Mouse (Mus musculus): Measurements from ENCODE around the gene Itpripl2.

The Itpripl2 gene

DNA sequence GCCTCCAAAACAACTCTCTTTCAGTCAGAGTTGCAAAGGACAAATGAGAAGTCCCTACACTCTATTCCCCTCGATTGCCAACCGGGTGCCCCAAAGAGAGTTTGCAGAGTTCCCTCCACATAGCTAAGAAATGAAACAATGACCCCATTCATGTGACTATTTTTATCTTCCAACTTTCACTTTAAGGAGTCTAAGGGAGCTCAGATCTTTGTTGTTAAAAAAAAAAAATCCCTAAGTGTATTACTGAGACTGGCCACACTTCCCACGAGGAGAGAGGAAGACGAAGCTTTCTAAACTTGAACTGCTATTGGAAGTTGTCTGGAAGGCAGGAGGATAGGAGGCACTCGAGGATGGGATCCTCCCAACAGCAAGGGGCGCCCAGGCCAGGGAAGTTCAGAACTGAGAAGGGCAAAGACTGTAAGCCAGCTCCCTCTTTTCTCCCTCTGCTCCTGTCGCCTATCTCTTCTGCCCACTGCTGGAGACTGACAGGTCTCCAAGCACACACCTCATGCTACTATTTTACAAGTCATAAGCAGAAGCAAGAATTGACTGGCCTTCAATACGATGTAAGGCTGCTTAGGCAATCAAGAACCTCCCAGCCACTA is 3.6 kb downstream of the Itpripl2 start:
- DNase-seq (ENCODE audit: extremely low read depth, low read depth), result no peak

DNA sequence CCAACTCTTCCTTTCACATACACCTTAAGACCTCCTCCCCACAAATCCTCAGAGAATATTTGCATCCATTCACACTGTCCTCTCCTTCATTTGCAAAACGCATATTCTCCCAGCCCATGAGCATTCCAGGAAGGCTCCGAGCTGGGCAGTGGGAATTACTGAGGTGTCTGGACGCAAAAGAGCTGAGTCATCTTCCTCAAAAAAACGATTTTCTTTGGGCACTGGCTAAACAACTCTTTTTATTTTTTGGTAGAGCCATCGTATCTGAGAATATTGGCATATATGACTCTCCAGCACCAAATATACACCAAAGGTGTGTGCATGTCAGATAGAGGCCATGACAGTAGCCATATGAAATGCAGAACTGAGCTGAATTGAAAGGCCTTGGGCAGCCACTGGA is 4.9 kb downstream of the Itpripl2 start:
- no peak for DNase-seq (ENCODE audit: extremely low read depth, low read depth)

DNA sequence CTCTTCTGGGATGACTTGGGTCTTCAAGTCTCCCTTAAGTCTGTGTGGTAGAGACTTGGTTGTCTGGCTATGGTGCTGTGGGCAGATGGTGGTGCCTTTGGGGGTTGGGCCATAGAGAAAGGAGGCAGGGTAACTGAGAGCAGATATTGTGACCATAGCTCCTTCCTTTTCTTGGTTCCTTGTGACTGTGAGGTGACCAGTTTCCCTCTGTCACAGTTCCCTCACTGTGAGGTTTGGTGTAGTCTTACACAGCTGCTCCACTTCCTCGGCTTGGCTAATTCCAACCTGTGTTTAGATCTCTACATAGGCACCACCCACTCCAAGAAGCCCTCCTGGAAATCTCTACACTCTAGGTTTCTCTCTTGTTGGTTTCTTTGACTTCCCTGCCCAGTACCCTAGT is 7.8 kb downstream of the Itpripl2 start:
- no peak for DNase-seq (ENCODE audit: extremely low read depth, low read depth)

DNA sequence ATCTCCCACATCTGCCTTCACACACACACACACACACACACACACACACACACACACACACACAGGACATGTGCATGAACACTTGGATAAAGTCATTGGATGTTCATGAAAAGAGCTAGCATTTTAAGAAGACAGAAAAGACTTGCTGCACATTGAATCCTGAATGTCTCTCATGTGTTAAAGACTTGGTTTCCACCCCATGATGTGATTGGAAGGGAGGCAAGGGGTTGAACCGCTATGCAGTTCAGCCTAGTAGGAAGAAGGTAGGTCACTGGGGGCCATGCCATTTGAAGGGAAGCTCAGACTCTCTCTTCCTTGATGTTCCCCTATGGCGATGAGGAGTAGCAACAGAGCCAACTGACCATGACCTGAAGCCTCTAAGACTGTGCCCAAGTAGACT is 9.8 kb downstream of the Itpripl2 start:
- DNase-seq (ENCODE audit: extremely low read depth, low read depth), result no peak

DNA sequence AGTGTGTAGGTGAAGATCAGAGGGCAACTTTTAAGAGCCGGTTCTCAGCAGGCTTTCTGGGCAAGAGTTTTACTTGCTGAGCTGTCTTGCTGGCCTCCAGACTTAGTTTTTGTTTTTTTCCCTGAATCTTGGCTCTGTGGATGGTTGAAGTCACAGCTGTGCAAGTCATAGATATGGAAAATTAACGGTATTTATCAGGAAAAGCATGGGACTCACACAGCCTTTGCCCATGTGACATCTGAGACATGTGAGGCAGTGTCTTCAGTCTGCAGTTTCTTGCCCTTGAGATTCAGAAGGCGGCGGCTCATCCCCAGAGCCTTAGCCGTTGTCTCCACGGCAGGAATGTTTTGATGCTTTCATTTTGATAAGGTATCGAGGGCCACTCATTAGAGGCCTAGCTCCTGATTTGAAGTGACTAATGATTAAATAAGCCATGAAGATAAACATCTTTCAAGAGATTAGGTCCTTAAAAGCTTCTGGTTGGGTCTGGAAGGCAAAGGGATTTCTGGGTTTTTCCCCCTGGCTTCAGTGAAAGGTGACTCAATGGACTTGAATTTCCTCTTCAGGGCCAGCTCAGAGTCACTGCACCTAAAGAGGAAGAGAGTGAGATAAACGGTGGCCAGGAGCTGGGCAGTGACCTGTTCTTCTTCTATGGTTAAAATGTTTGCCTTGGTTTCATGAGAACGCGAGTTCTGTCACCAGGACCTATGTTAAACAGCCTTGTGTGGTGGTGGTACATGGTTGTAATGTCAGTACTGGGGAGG is 10.5 kb downstream of the Itpripl2 start:
- DNase-seq (ENCODE audit: extremely low read depth, low read depth), result no peak

DNA sequence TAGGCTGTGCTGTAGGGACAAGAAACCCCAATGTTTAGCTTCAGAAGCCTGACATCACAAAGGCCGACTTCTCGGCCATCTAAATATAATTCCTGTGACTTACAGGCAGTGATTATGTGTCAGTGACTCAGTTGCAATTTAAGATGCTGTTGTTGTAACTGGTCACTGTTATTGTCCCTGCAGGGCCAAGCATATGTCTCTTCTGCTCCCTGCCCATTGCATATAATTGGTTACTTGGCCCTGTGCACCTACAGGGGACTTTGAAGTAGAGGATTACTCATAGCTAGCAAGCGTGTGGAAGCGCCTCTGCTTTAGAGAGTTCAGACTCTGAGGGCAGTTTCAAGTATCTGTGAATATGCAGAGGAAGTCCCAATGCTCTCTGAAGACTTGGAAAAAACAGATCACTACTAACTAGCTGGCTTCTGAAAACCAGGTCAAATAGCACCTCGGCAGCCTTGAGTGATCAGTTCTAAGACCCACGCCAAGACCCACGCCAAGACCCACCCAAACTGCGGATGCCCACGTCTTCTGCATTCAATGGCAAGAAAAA is 11.5 kb downstream of the Itpripl2 start:
- DNase-seq (ENCODE audit: extremely low read depth, low read depth), result no peak

DNA sequence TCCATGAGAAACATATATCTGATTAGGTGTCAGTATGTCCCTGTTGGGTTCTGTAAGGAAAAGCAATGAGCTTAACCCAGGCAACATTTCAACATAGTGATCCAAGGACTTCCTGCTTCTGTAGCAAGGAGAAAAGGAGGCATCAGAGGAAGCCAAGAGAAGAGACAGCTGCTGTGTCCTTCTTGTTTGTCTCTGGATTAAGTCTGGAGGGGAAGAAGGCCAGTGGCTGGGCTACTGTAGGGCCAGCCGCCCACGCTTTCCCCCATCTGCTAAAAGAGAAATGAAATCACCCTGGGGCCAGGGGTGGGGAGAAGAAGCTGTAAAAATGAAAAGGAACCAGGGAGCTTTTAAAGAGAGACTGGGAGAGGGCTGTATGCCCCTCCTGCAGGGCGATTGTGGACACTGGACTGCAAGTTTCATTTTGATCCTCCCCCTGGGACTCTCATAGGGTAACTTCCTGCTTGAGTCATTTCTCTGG is 12.9 kb downstream of the Itpripl2 start:
- DNase-seq (ENCODE audit: extremely low read depth, low read depth), result no peak

DNA sequence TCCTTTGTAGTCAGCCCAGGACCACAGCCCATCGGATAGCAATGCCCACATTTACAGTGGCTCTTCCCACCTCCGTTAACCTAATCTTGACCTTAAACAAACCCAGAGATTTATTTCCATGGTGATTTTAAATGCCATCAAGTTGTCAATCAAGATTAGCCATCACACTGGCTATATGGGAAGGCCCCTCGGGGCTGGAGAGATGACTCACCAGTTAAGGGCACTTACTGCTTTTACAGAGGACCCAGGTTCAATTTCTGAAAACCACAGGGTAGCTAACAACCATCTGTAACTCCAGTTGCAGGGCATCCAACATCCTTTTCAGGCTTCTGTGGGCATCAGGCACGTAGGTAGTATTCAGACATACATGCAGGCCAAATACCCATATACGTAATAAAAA is 15.3 kb downstream of the Itpripl2 start:
- no peak for DNase-seq (ENCODE audit: extremely low read depth, low read depth)

DNA sequence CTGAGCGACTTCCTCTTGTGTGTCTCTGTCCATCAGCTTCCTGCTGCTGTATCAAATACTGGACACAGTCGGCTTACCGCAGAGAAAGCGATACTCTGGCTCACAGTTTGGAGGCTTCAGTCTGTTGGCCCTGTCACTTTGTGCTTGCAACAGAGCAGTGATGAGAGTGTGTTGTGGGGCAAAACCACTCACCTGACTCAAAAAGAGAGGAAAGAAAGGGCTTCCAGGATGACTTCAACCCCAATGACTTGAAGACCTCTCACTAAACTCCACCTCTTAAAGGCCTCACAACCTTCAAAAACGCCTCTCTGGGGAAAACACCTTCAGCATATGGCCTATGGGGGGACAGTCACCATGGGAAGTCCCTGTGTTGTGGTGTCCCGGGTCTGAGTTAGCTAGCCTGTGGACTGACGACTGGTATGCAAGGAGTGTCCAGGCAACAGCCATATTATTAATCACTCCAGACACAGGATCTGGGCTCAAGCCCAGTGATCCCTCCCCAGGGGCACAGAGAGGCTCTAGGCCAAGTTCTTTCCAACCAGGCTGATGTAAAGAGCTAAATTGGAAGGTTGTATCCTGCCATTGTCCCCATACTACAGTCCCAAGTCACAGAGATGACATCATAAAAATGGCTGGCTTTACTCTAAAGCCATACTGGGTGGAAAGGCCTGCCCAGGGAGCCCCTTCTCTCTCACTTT is 16.6 kb downstream of the Itpripl2 start:
- DNase-seq (ENCODE audit: extremely low read depth, low read depth), result no peak

DNA sequence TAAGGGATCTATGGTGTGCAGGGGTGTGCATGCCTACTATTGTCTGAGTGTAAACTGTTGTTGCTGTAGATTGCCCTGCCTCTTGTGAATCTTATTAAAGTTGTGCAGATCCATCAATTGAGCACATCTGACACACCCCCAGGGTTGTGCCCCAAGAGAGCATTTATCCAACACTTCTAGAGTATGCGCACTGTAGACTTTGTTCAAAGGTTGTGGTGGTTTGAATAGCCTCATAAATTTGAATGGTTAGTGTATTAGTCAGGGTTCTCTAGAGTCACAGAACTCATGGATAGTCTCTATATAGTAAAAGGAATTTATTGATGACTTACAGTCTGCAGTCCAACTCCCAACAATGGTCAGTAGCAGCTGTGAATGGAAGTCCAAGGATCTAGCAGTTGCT is 18.9 kb downstream of the Itpripl2 start:
- no peak for DNase-seq (ENCODE audit: extremely low read depth, low read depth)

DNA sequence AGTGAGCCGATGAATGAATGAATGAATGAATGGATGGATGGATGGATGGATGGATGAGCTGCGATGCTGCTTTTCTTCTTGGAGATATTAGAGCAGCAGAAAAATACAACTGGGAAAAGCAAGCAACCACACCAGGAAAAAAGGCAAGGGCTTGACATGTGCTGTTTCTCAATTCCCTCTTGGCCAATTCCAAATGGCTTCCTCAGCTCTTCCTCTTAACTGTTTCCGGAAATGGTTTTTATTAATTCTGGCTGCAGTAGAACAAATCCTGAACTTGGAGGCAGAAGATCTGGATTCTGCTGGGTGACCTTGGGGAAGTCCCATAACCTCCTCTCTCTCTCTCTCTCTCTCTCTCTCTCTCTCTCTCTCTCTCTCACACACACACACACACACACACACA is 23.7 kb downstream of the Itpripl2 start:
- no peak for DNase-seq (ENCODE audit: extremely low read depth, low read depth)

DNA sequence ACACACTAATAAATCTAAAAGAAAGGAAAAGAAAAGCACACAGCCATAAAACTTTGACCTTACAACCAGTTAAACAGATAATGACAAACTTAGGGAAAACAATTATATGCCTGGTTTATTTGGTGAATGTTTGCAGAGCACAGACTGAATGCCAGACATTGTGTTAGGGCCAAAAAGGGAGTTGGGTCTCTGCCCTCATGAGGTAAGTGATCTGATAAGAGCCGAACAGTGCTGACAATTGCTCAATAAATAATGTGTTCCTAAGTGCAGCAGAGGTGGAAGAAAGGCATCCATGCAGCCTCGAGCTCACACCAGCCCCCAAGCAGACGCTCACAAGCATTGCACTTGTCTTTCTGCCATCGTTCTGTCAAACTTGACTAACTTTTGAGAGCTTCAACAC is 27.3 kb downstream of the Itpripl2 start:
- no peak for DNase-seq (ENCODE audit: extremely low read depth, low read depth)

DNA sequence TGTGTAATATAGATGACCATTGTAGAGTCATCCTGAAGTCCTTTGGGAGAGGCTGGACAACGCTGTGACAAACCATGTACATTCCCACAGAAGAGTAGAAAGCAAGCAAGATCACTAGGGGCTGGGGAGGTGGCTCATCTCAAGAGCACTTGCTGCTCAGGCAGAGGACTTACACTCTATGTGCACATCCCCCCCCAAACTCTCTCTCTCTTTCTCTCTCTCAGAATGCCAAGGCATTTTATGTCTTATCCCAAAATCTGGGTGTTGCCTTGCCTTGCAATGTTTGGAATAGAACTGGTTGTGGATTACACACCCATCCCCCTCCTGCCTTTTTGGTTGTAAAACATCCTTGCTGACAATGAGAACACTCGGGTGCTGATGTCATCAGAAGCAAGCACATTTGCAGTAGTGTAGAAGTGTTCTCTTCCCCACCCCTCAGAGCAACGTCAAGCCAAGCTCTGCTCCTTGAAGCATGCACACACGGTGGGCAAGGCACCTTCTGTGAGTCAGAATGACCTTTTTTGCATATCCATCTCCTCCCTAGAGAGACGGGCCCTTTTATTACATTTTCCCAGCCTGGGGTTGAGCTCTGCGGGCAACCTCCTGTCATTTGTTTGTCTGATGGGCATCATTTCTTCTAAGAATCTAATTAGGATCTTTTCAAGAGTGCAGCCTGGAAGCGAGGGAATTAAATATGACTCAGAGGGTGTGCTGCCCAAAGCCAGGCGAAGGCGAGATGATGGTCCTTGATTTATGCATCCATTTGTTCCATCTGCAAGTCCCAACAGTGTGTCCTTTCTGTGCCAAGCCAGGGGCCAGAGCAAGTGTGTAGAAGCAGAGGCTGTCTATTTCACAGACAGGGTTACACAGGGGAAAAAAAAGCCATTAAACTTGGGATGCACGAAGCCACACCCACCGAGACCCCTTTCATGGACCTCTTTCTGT is 28.7 kb downstream of the Itpripl2 start:
- DNase-seq (ENCODE audit: extremely low read depth, low read depth), result no peak

DNA sequence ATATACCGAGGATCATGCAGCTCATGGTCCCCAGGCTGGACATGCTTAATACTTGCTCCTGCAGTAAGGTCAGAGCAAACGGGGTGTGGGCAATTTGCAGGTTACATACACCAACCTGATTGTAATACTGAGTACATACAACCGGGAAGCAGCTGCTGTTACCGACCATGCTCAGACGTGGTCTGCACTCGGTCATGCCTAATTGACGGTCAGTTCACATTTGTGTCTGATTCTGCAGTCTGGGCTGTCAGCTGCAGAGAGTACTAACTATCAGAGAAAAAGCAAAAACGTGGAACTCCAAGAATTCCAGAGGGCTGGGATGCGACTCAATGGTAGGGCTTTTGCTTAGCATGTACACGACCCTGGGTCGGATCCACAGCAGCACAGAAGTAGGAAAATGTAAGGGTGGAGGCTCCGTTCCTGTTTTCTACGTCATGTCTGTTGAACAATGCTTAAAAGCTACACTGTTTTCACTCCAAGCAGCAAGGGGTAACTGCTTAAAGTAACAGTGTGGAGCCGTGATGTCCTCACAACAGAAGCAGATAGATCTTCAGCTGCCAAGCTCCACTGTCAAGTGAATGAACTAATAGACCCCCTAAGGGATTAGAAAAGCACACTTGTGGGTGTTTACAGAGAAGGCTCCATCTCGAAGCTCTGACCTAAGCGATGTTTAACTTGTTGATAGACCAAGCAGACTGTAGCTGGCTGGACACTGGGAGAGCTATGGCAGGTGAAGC is 30.2 kb downstream of the Itpripl2 start:
- DNase-seq (ENCODE audit: extremely low read depth, low read depth), result no peak

DNA sequence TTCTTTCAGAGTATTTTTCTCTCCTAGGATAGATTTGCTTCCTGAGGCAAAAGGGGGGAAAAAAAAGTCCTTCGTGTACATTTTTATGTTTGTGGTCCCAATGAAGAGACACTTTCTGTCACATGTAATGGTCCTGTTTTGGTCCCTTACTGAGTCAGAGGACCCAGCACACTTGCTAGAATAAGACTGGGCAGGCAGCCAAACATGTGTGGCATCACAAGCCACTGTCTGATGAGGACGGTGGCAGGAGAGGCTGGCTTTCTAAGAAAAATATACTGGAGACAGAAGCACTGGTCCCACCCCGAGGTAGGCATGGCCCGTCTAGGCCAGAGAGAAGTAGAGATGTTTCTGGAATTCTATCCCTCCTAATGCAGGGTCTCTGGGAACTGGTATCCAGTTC is 38.1 kb downstream of the Itpripl2 start:
- DNase-seq (ENCODE audit: extremely low read depth, low read depth), result no peak

DNA sequence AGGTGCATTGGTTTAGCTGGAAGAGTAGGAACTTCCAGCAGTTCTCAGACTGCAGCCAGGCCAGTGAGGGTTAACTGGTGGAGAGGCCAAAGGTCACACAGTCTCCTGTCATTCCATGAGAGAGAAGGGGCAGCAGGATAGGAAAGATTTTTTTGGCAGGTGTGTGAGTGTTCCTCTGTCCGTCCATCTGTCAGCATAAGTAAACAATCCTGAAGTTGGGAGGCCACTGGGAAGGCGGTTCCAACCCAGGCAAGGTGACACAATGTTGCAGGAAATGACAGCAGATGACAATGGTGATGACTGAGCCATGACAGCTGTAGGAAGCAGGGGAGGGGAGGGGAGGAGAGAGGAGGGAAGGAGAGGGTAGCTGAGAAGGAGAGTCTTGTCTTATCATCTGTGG is 38.8 kb downstream of the Itpripl2 start:
- no peak for DNase-seq (ENCODE audit: extremely low read depth, low read depth)

DNA sequence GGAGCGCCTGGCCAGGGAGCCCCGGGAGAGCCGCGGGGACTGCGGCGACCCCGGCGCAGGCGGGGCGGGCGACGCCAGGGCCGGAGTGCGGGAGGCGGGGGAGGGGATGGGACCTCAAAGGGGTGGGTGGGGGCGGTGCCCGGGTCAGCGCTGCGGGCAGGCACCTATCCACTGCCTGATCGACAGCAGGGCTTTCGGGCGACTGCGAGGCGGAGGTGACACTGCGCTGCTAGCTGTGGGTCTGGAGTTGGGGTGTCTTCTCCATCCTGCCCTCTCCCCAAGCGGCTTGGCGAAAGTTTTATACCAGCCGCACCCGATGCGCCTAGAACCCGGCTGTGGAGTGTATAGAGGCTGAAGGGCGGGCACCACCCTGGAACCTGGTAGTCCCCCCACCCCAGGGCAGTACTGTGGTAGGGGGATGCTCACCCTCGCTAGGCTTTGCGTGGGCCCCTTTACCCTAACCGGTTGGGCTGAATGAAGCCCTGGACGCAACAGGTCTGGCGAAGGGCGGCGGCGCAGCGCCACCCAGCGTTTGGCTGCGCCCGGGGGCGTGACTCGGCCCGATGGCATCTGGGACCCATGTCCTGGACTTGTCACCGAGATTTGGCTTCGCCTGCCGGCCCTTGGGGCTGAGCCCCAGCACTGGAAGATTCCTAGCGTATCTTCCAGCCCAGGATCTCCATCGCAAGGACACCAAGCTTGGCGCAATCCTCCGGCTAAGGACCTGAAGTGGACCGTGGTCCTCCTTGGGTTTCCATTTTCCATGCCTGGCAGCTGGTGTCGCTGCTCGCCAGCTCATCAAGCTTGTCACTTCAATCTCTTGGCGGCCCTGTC is 43.4 kb downstream of the Itpripl2 start, which contains the start of gene Syt17:
TSS of gene Syt17 (minus strand) at position 89 of the 834 bp plus-strand sequence.
- DNase-seq (ENCODE audit: extremely low read depth, low read depth), result no peak

DNA sequence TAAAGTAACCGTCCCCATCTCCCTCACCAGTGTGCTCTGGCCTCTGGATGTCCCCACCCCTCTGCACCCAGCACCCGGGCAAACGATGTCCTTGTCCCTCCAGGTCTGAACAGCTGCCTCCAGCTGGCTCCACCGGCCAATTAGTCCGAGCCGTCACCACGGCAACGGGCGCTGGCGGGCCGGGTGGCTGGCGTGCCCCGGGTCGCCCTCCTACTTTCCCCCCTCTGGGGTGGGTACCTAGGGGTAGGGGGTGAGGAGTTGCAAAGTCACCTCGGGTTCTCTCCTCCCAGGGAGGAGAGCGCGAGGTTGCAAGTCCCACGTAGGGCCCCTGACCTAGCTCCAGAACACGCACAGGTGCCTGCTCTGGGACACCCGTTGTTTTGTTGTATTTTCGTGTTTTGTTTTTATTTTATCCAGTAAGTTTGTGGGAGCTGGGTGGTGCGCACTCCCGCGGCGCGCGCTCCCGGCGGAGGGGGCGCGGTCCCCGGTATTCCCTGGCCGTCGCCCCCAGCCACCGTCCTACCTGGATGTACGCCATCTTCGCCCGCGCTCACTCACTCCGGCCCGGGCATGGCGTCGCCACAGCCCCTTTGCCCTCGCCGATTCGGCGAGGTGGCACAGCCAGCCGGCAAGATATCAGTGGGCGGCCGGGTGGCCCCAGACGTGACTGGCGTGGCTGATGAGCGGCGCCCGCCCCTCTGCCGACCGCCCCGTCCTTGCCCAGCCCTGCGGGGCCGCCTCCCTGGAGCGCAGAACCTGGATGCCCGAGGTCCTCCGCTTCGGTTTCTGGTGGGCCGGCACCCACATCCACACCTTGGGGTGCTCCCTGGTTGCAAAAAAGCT is 44.3 kb downstream of the Itpripl2 start:
- DNase-seq (ENCODE audit: extremely low read depth, low read depth), result no peak

Data from MEL-GATA-1-ER (cell line).